Mouse (Mus musculus) brown adipose tissue, adult 24 weeks (tissue): Measurements from ENCODE around the gene Pvr. TPM values are rescaled to one million over a fixed set of nuclear protein-coding genes. Genes with fewer than 3 reads are reported as not detected.

Source experiments
- H3K27ac ChIP-seq: fragments of 200-500 bp; replicated peaks from 2 replicates; pipeline ENCODE4 v1.5.1; 2012; ENCODE audit warnings: low read depth, mild to moderate bottlenecking, low read length
- H3K4me1 ChIP-seq: fragments of 200-500 bp; 2 replicates; pipeline ENCODE4 v1.6.1; 2012; ENCODE audit warnings: low read length, mixed read lengths; ENCODE audit not compliant: control insufficient read depth, insufficient read depth, insufficient read length
- H3K4me3 ChIP-seq: fragments of 200-500 bp; 2 replicates; pipeline ENCODE4 v1.5.1; 2012; ENCODE audit warnings: low read depth, mild to moderate bottlenecking, low read length, moderate library complexity; ENCODE audit not compliant: insufficient read depth
- polyA plus RNA-seq: library from polyadenylated mRNA; stranded (reverse); fragments of >200 nt; gene quantifications from 2 replicates; pipeline ENCODE4 v1.2.4, GENCODE M21; 2012; ENCODE audit not compliant: missing spikeins, insufficient read depth, insufficient read length

Pvr gene
- polyA plus RNA-seq, 1 experiment = 9.2 TPM

- H3K27ac ChIP-seq = no peak overlapping the region
- H3K4me3 ChIP-seq = no peak overlapping the region
- H3K4me1 ChIP-seq = peaks cover under 1% of the 10 kb centered on the region; the same call in 1 of the 2 replicates
Measured at GRCm38 (mm10) chr7:19923354-19923753, 2.4 kb upstream of the Pvr start.

- H3K4me1 ChIP-seq = no peaks in the 10 kb centered on the region
- H3K4me3 ChIP-seq = peak overlapping the region; percentile 85
- H3K27ac ChIP-seq = peak overlapping the region; percentile 59; the same call in 1 of the 2 replicates
Measured at GRCm38 (mm10) chr7:19920166-19920505, 824 bp downstream of the Pvr start.

- Histone ChIP-seq H3K4me3 (no peak overlapping the region), H3K27ac (no peak overlapping the region), H3K4me1 (no peaks in the 10 kb centered on the region)
Measured at GRCm38 (mm10) chr7:19914558-19914957, 6.4 kb downstream of the Pvr start.

GRCm38 (mm10) chr7:19911695-19912524, 9.1 kb downstream of the Pvr start:
- Histone ChIP-seq H3K4me1 (no peaks in the 10 kb centered on the region), H3K4me3 (no peak overlapping the region), H3K27ac (no peak overlapping the region)

GRCm38 (mm10) chr7:19911292-19911658, 9.7 kb downstream of the Pvr start:
- H3K27ac ChIP-seq = no peak overlapping the region
- H3K4me3 ChIP-seq = no peak overlapping the region
- H3K4me1 ChIP-seq = no peaks in the 10 kb centered on the region

GRCm38 (mm10) chr7:19910421-19911291, 10.3 kb downstream of the Pvr start:
- Histone ChIP-seq H3K27ac (no peak overlapping the region), H3K4me1 (no peaks in the 10 kb centered on the region), H3K4me3 (no peak overlapping the region)

- H3K27ac ChIP-seq = no peak overlapping the region
- no peak overlapping the region for H3K4me3 ChIP-seq
- H3K4me1 ChIP-seq = no peaks in the 10 kb centered on the region
Measured at GRCm38 (mm10) chr7:19889881-19890280, 31.1 kb downstream of the Pvr start.

- no peaks in the 10 kb centered on the region for H3K4me1 ChIP-seq
- H3K27ac ChIP-seq = no peak within 1 kb of the TSS
- H3K4me3 ChIP-seq = no peak within 1 kb of the TSS
Measured at GRCm38 (mm10) chr7:19887849-19888248, 33.1 kb downstream of the Pvr start, which contains the start of gene Ceacam19. TSS of gene Ceacam19 (minus strand) at chr7:19887965.

GRCm38 (mm10) chr7:19880754-19881153, 40.2 kb downstream of the Pvr start:
- Histone ChIP-seq H3K27ac (no peak overlapping the region), H3K4me1 (no peaks in the 10 kb centered on the region), H3K4me3 (no peak overlapping the region)

- Histone ChIP-seq H3K27ac (peak overlapping the region; percentile 70), H3K4me3 (no peak overlapping the region), H3K4me1 (no peaks in the 10 kb centered on the region)
Measured at GRCm38 (mm10) chr7:19876781-19877425, 44.1 kb downstream of the Pvr start.

GRCm38 (mm10) chr7:19875948-19876682, 44.8 kb downstream of the Pvr start:
- no peak overlapping the region for H3K27ac ChIP-seq
- H3K4me3 ChIP-seq = no peak overlapping the region
- H3K4me1 ChIP-seq = 0 out of 2 replicates have a peak, but pooled peaks cover 3% of the 10 kb centered on the region

- H3K4me1 ChIP-seq = peaks cover 16% of the 10 kb centered on the region
- peak overlapping the region; percentile 95 for H3K27ac ChIP-seq
- no peak overlapping the region for H3K4me3 ChIP-seq
Measured at GRCm38 (mm10) chr7:19871943-19872601, 48.9 kb downstream of the Pvr start.

GRCm38 (mm10) chr7:19871137-19871621, 49.8 kb downstream of the Pvr start:
- Histone ChIP-seq H3K27ac (peak overlapping the region; percentile 95), H3K4me3 (peak overlapping the region; percentile 15; the same call in 1 of the 2 replicates)

GRCm38 (mm10) chr7:19867751-19868399, 53.1 kb downstream of the Pvr start:
- Histone ChIP-seq H3K4me1 (peaks cover 46% of the 10 kb centered on the region), H3K4me3 (no peak overlapping the region), H3K27ac (no peak overlapping the region)

More at GRCm38 (mm10) chr7:19871137-19871621, 49.8 kb downstream of the Pvr start:
- H3K4me1 ChIP-seq = peaks cover 25% of the 10 kb centered on the region
